Mouse (Mus musculus) CH12.LX (cell line): Measurements from ENCODE around the gene Slc25a45. TPM values are rescaled to one million over a fixed set of nuclear protein-coding genes. Genes with fewer than 3 reads are reported as not detected.

Experiments used
- DNase-seq: peaks from one replicate; pipeline ENCODE4 v3.0.0-alpha.2; 2013; ENCODE audit errors: extremely low read depth
- H3K27ac ChIP-seq: 2 replicates; pipeline ENCODE4 v1.5.1; 2012; ENCODE audit warnings: low read depth, mild to moderate bottlenecking, control low read depth, moderate library complexity; ENCODE audit not compliant: insufficient read depth
- H3K27me3 ChIP-seq: replicated peaks from 2 replicates; pipeline ENCODE3; 2012; ENCODE audit warnings: inconsistent platforms
- H3K36me3 ChIP-seq, 2 experiments: replicated peaks in 1 of 2; 2 replicates each; pipeline versions ENCODE3 to v1.6.1; 2012; ENCODE audit warnings: inconsistent platforms in 1 of 2, low read length in 1 of 2, mild to moderate bottlenecking in 1 of 2, mixed read lengths in 1 of 2, moderate library complexity in 1 of 2; ENCODE audit not compliant: control insufficient read depth in 1 of 2, insufficient read depth in 1 of 2
- H3K4me1 ChIP-seq, 2 experiments: 2 replicates each; pipeline ENCODE4 v1.6.1; 2012; ENCODE audit warnings: inconsistent platforms in 1 of 2, moderate library complexity in 1 of 2; ENCODE audit not compliant: insufficient read depth in 2 of 2, control insufficient read depth in 1 of 2
- H3K4me2 ChIP-seq: 2 replicates; pipeline ENCODE4 v1.6.1; 2012; ENCODE audit warnings: low read depth, mild to moderate bottlenecking, control low read depth; ENCODE audit not compliant: poor library complexity, insufficient read depth, severe bottlenecking
- H3K4me3 ChIP-seq, 3 experiments: fragments of 150-350 bp in 1 of 3; sonication (generic) in 1 of 3; replicated peaks in 1 of 3; 2 replicates each; pipeline versions ENCODE3 to v1.5.1; 2011 to 2012; ENCODE audit warnings: low read depth in 2 of 3, low read length in 2 of 3, mild to moderate bottlenecking in 2 of 3, moderate library complexity in 2 of 3, control low read depth in 1 of 3, improper control_type of control experiment in 1 of 3, inconsistent platforms in 1 of 3, mixed read lengths in 1 of 3; ENCODE audit not compliant: poor library complexity in 1 of 3
- H3K79me2 ChIP-seq: replicated peaks from 2 replicates; pipeline ENCODE4 v1.6.1; 2012; ENCODE audit warnings: mild to moderate bottlenecking, moderate library complexity; ENCODE audit not compliant: control insufficient read depth, poor library complexity, insufficient read depth, severe bottlenecking; ENCODE audit errors: extremely low read depth
- H3K9ac ChIP-seq: 2 replicates; pipeline ENCODE4 v1.6.1; 2012; ENCODE audit warnings: low read depth, mild to moderate bottlenecking, control low read depth, moderate library complexity; ENCODE audit not compliant: insufficient read depth
- H3K9me3 ChIP-seq: replicated peaks from 2 replicates; pipeline ENCODE3; 2012; ENCODE audit warnings: low read length, inconsistent platforms, mixed read lengths
- BHLHE40 ChIP-seq: IDR thresholded peaks from 2 replicates; pipeline ENCODE4 v1.6.1; 2011; ENCODE audit warnings: mild to moderate bottlenecking, low read depth, low read length, improper control_type of control experiment
- CHD1 ChIP-seq: IDR thresholded peaks from 2 replicates; pipeline ENCODE4 v1.6.1; 2012; ENCODE audit warnings: low read depth, low read length, improper control_type of control experiment, inconsistent platforms
- CHD2 ChIP-seq: IDR thresholded peaks from 2 replicates; pipeline ENCODE4 v1.6.1; 2011; ENCODE audit warnings: low read length, improper control_type of control experiment
- CTCF ChIP-seq, 2 experiments: IDR thresholded peaks in 1 of 2; conservative IDR thresholded peaks in 1 of 2; 2 replicates each; pipeline ENCODE4 v1.5.1; 2011 to 2012; ENCODE audit warnings: low read depth in 2 of 2, low read length in 2 of 2, improper control_type of control experiment in 1 of 2, inconsistent platforms in 1 of 2, mild to moderate bottlenecking in 1 of 2, moderate library complexity in 1 of 2
- E2F4 ChIP-seq: IDR thresholded peaks from 2 replicates; pipeline ENCODE4 v1.6.1; 2011; ENCODE audit warnings: low read depth, low read length, improper control_type of control experiment; ENCODE audit not compliant: insufficient replicate concordance
- EP300 ChIP-seq: IDR thresholded peaks from 2 replicates; pipeline ENCODE4 v1.6.1; 2011; ENCODE audit warnings: low read length, improper control_type of control experiment
- ETS1 ChIP-seq: conservative IDR thresholded peaks from 2 replicates; pipeline ENCODE4 v1.6.1; 2012; ENCODE audit warnings: low read depth, mild to moderate bottlenecking, inconsistent platforms, low read length, improper control_type of control experiment, moderate library complexity
- GABPA ChIP-seq: IDR thresholded peaks from 2 replicates; pipeline ENCODE4 v1.6.1; 2012; ENCODE audit warnings: low read depth, low read length, improper control_type of control experiment, inconsistent platforms; ENCODE audit not compliant: insufficient replicate concordance
- MAZ ChIP-seq: IDR thresholded peaks from 2 replicates; pipeline ENCODE4 v1.6.1; 2012; ENCODE audit warnings: low read depth, mild to moderate bottlenecking, inconsistent platforms, low read length, improper control_type of control experiment, moderate library complexity
- MEF2A ChIP-seq: IDR thresholded peaks from 2 replicates; pipeline ENCODE4 v1.6.1; 2014; ENCODE audit warnings: low read depth, mild to moderate bottlenecking, inconsistent platforms, low read length, improper control_type of control experiment, borderline replicate concordance
- MXI1 ChIP-seq: IDR thresholded peaks from 2 replicates; pipeline ENCODE4 v1.6.1; 2011; ENCODE audit warnings: mild to moderate bottlenecking, low read depth, low read length, improper control_type of control experiment
- MYC ChIP-seq: IDR thresholded peaks from 2 replicates; pipeline ENCODE4 v1.6.1; 2011; ENCODE audit warnings: low read depth, mild to moderate bottlenecking, improper control_type of control experiment, low read length
- NRF1 ChIP-seq: IDR thresholded peaks from 2 replicates; pipeline ENCODE4 v1.6.1; 2014; ENCODE audit warnings: low read depth, mild to moderate bottlenecking, inconsistent platforms, low read length, improper control_type of control experiment, moderate library complexity
- POLR2A ChIP-seq: IDR thresholded peaks from 2 replicates; pipeline ENCODE4 v1.6.1; 2011; ENCODE audit warnings: low read depth, mild to moderate bottlenecking, improper control_type of control experiment, low read length
- RCOR1 ChIP-seq: conservative IDR thresholded peaks from 2 replicates; pipeline ENCODE4 v1.6.1; 2012; ENCODE audit warnings: low read depth, mild to moderate bottlenecking, inconsistent platforms, low read length, improper control_type of control experiment
- SIN3A ChIP-seq: IDR thresholded peaks from 2 replicates; pipeline ENCODE4 v1.6.1; 2012; ENCODE audit warnings: low read length, improper control_type of control experiment, inconsistent platforms
- SMC3 ChIP-seq: IDR thresholded peaks from 2 replicates; pipeline ENCODE4 v1.6.1; 2011; ENCODE audit warnings: low read depth, low read length, improper control_type of control experiment
- TBP ChIP-seq: conservative IDR thresholded peaks from 2 replicates; pipeline ENCODE4 v1.6.1; 2011; ENCODE audit warnings: low read depth, low read length, improper control_type of control experiment
- ZC3H11A ChIP-seq: IDR thresholded peaks from 2 replicates; pipeline ENCODE4 v1.6.1; 2012; ENCODE audit warnings: low read depth, mild to moderate bottlenecking, inconsistent platforms, low read length, improper control_type of control experiment
- ZMIZ1 ChIP-seq: IDR thresholded peaks from 2 replicates; pipeline ENCODE4 v1.6.1; 2012; ENCODE audit warnings: low read depth, mild to moderate bottlenecking, inconsistent platforms, low read length, improper control_type of control experiment
- dilution Hi-C: fragments of 300-500 bp; cut with MboI; formaldehyde crosslinking; loops from 2 replicates; pipeline ENCODE4 v1.14.3; 2020; ENCODE audit warnings: low sequenced_read_pairs; ENCODE audit not compliant: extremely low pct_unique_long_range_greater_than_20kb, extremely low pct_ligation_motif_present
- in situ Hi-C: fragments of 300-500 bp; cut with MboI; formaldehyde crosslinking; loops from 3 replicates; pipeline ENCODE4 v1.14.3; 2019; ENCODE audit warnings: low sequenced_read_pairs, low pct_ligation_motif_present, low pct_unique_long_range_greater_than_20kb, mixed read lengths
- polyA plus RNA-seq: library from polyadenylated mRNA; unstranded; fragments of >175 nt; gene quantifications from 2 replicates; pipeline ENCODE4 v1.2.1, GENCODE M21; 2012; ENCODE audit warnings: low read depth; ENCODE audit not compliant: insufficient read length
- total RNA-seq, 2 experiments: library from RNA; depleted of rRNA; stranded (reverse); fragments of 300-350 nt in 1 of 2; fragments of >200 nt in 1 of 2; gene quantifications; 2 replicates each; pipeline ENCODE4 v1.2.3; 2012 to 2014

The Slc25a45 gene
- total and polyA plus RNA-seq, 3 experiments = 22.7 to 33.0 (median 23.1) TPM

DNA sequence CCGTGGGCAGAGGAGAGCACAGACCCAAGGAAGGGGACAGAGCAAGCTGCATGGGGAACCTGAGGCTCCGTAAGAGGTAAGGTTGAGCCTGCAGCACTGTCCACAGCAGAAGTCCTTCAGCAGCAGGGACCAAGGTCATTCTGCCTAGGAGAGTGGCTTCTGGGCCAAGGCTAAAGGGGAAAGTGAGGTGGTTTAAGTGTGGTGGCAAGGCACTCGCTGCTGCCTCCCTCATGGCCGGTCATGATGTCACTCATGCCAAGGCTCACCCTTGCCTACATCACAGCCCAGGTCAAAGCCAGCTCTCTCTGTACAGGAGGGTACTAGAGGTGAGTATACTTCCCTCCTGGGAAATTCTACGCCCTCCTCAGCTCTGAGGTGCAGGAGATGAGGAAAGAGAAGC lies 13.8 kb upstream of the Slc25a45 start:
- in situ Hi-C loops = no loop called here
- no peaks in the 10 kb centered on the region for H3K27me3 ChIP-seq
- DNase-seq = no peak
- H3K27ac ChIP-seq = no peak overlapping the region
- peaks cover 11% of the 10 kb centered on the region for H3K9me3 ChIP-seq
- H3K4me3 ChIP-seq = no peak overlapping the region
- H3K4me1 ChIP-seq = peaks cover 4 to 10% of the 10 kb centered on the region in 2 experiments; a peak in 3 of 4 replicates
- no peaks in the 10 kb centered on the region for H3K79me2 ChIP-seq
- TF ChIP-seq RCOR1 (no peak), MAZ (no peak), EP300 (no peak), ETS1 (no peak), POLR2A (no peak), CHD2 (no peak), SMC3 (no peak), NRF1 (no peak), TBP (no peak), CTCF (conservative IDR thresholded peaks at IDR 0.05 in 1 of 2, IDR thresholded peaks at IDR 0.05 in 1 of 2; ENCODE audit: low read depth in 2 of 2, low read length in 2 of 2) (no peak), SIN3A (no peak), CHD1 (no peak), MXI1 (no peak), E2F4 (no peak), GABPA (no peak), MEF2A (no peak), ZC3H11A (no peak), MYC (no peak), BHLHE40 (no peak), ZMIZ1 (no peak)
- dilution Hi-C loops = no loop called here
- H3K36me3 ChIP-seq = peaks cover 83 to 90% of the 10 kb centered on the region in 2 experiments
- no peak overlapping the region for H3K4me2 ChIP-seq
- H3K9ac ChIP-seq = no peak overlapping the region

DNA sequence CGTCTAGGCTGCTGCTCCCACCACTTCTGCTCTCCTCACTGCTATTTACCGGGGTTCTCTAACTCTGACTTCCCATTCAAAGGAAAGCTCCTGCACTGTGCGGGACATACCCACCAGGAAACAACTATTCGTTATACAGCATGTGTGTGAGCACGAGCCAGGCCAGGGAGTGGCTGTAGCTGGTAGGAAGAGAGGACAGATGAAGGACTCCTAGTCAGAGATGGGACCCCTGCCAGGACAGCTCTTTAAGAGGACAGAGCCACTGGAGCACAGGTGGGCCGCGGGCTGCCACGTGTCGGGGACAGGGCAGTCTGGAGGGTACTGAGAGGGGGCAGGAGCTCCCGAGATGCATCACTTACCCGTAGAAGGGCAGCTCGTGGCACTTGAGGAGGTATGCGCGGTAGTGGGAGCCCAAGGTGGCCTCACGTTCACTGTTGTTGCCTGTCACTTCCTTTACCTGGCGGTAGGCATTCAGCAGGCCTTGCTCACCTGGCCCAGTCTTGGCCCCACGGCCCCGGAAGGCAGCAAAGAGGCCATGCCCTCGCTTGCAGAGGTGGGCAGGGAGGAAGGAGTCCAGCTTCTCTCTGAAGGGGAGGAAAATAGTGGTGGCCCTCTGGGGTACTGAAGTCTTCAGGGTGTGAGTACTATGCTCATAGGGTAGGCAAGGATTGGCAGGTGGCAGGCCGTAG lies 12.8 kb upstream of the Slc25a45 start:
- Histone ChIP-seq H3K9me3 (peaks cover 11% of the 10 kb centered on the region), H3K79me2 (no peaks in the 10 kb centered on the region), H3K27ac (no peak overlapping the region), H3K4me1 (peaks cover 4 to 10% of the 10 kb centered on the region in 2 experiments; a peak in 3 of 4 replicates), H3K4me3 (no peak overlapping the region), H3K4me2 (no peak overlapping the region), H3K9ac (no peak overlapping the region), H3K36me3 (peaks cover 89 to 93% of the 10 kb centered on the region in 2 experiments), H3K27me3 (no peaks in the 10 kb centered on the region)
- no peak for DNase-seq
- in situ Hi-C loops = no loop called here
- TF ChIP-seq CHD1 (no peak), POLR2A (no peak), MAZ (no peak)
- dilution Hi-C loops = no loop called here
